In the genomic region with DNA sequence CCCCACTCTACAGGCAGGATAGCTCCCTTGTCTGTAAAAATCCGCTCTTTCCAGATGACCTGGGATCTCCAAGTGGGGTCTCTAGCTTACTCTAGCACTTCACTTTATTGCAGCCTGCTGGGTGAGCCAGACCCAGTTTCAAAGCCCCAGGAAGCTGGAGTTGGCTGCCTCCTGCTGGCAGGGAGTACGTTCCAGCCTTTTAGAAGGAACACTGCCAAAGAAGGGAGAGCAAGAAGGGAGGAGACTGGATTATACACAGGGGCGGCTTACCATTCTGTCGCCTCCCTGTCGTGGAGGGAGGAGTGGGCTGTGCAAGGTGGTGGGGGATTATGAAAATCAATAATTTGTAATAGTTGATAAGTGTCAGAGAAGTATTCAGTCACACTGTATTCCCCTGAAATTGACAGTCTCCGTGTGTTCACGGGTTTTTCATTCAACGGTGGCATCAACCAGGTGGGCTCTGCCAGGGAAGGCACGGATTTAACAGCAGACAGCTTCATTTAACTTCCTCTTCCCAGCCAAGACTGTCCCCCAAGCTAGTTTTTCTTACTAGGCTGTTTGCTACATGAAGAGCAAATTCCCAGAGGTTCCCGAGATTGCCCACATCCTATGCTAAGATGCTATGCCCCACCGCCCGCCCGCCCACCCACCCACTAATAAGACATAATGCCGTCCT, we compare ENCODE assay signal across 8 mouse cellular contexts. TPM values are rescaled to one million over a fixed set of nuclear protein-coding genes. Genes with fewer than 3 reads are reported as not detected.
DNase-seq lines count a peak whose midpoint lies in the region; ATAC-seq and TF ChIP-seq lines count a peak whose summit lies in the region.

No protein-coding gene starts in this region.

- peak; percentile 83 for ATAC-seq in hindbrain, embryonic 16.5 days
- no peak for ATAC-seq in limb, embryonic 13.5 days (ENCODE audit: low FRiP score, low read depth)
- ATAC-seq in activated CD4-positive, CD25-positive, alpha-beta regulatory T cell, adult 4 months, result no peak

- no peak overlapping the region for H3K9ac ChIP-seq in liver, adult 2 months (ENCODE audit: low read depth, low read length)
- H3K9ac ChIP-seq in hindbrain, embryonic 16.5 days (ENCODE audit: low read depth, low read length), result peak overlapping the region; percentile 52
- no peak overlapping the region for H3K9ac ChIP-seq in limb, embryonic 13.5 days

- H3K4me2 ChIP-seq in hindbrain, embryonic 16.5 days (ENCODE audit: low read length), result peak overlapping the region; percentile 62
- peak overlapping the region; percentile 53 for H3K4me2 ChIP-seq in limb, embryonic 13.5 days (replicated peaks)

- H3K27ac ChIP-seq in liver, adult 2 months (replicated peaks; ENCODE audit: insufficient read depth, low read depth, low read length), result no peak overlapping the region
- peak overlapping the region; percentile 85 for H3K27ac ChIP-seq in cerebellum, adult 2 months (ENCODE audit: insufficient read depth, low read length)
- peak overlapping the region; percentile 70 for H3K27ac ChIP-seq in hindbrain, embryonic 16.5 days (ENCODE audit: low read depth, low read length)
- H3K27ac ChIP-seq in limb, embryonic 13.5 days, result no peak overlapping the region

- H3K4me1 ChIP-seq in liver, adult 2 months (ENCODE audit: control insufficient read depth, insufficient read depth, low read length), result no peaks in the 10 kb centered on the region
- peaks cover 10% of the 10 kb centered on the region; the same call in 1 of the 2 replicates for H3K4me1 ChIP-seq in cerebellum, adult 2 months (ENCODE audit: control insufficient read depth, insufficient read depth, low read length)
- H3K4me1 ChIP-seq in hindbrain, embryonic 16.5 days (ENCODE audit: control insufficient read depth, insufficient read depth, low read depth, low read length), result peaks cover 7% of the 10 kb centered on the region
- peaks cover 17% of the 10 kb centered on the region for H3K4me1 ChIP-seq in limb, embryonic 13.5 days

- WGBS in liver, adult 2 months, result 35% methylated on average over 14 of the region's 14 CpGs
- WGBS in cerebellum, adult 2 months, result 2% methylated on average over 14 of the region's 14 CpGs
- 17% methylated on average over 14 of the region's 14 CpGs for WGBS in hindbrain, embryonic 16.5 days
- 22% methylated on average over 14 of the region's 14 CpGs for WGBS in limb, embryonic 13.5 days

- TF ChIP-seq POLR2A in liver, adult 2 months (IDR thresholded peaks at IDR 0.05; ENCODE audit: extremely low read depth, insufficient read depth, low read length), result no peak
- TF ChIP-seq POLR2A in cerebellum, adult 2 months (IDR thresholded peaks at IDR 0.05; ENCODE audit: borderline replicate concordance, insufficient read depth, low read length), result peak; percentile 25; the same call in 1 of the 2 replicates

- peak; percentile 4 for DNase-seq in liver, adult 2 months (ENCODE audit: extremely low read depth, low read depth, low spot score)
- no peak for DNase-seq in liver
- DNase-seq in cerebellum, adult 2 months, result peak; percentile 78 to 83
- peak; percentile 70 to 91 for DNase-seq in frontal cortex, adult 2 months (ENCODE audit: extremely low spot score in 1 of 2, low spot score in 1 of 2)
- peak; percentile 89 to 91 for DNase-seq in right cerebral cortex, postnatal 10 days (ENCODE audit: low spot score in 2 of 2)

- no peaks in the 10 kb centered on the region for H3K9me3 ChIP-seq in hindbrain, embryonic 16.5 days (ENCODE audit: control insufficient read depth, low read length)
- no peaks in the 10 kb centered on the region for H3K9me3 ChIP-seq in limb, embryonic 13.5 days

- H3K4me3 ChIP-seq in liver, adult 2 months (ENCODE audit: insufficient read depth, low read depth, low read length), result no peak overlapping the region
- H3K4me3 ChIP-seq in cerebellum, adult 2 months (replicated peaks; ENCODE audit: insufficient read depth, low read depth, low read length), result peak overlapping the region; percentile 64
- H3K4me3 ChIP-seq in hindbrain, embryonic 16.5 days (ENCODE audit: low read length), result peak overlapping the region; percentile 41
- H3K4me3 ChIP-seq in limb, embryonic 13.5 days, result peak overlapping the region; percentile 14

- peak; percentile 46 for TF ChIP-seq CTCF in liver, adult 2 months (IDR thresholded peaks at IDR 0.05; ENCODE audit: low read depth, low read length)
- peak; percentile 29; the same call in 1 of the 2 replicates for TF ChIP-seq CTCF in cerebellum, adult 2 months (IDR thresholded peaks at IDR 0.05; ENCODE audit: borderline replicate concordance, insufficient read depth, low read depth, low read length)

- H3K79me2 ChIP-seq in liver, adult 2 months (ENCODE audit: control insufficient read depth, insufficient read depth, low read length), result no peaks in the 10 kb centered on the region

- H3K36me3 ChIP-seq in liver, adult 2 months (ENCODE audit: control insufficient read depth, insufficient read depth, low read length), result no peaks in the 10 kb centered on the region
- H3K36me3 ChIP-seq in hindbrain, embryonic 16.5 days (ENCODE audit: control insufficient read depth, insufficient read depth, low read length), result no peaks in the 10 kb centered on the region
- no peaks in the 10 kb centered on the region for H3K36me3 ChIP-seq in limb, embryonic 13.5 days

- peaks cover 2% of the 10 kb centered on the region; the same call in 1 of the 2 replicates for H3K27me3 ChIP-seq in liver, adult 2 months (ENCODE audit: control insufficient read depth, insufficient read depth, low read length)
- H3K27me3 ChIP-seq in cerebellum, adult 2 months (ENCODE audit: control insufficient read depth, insufficient read depth, low read length), result no peaks in the 10 kb centered on the region
- no peaks in the 10 kb centered on the region for H3K27me3 ChIP-seq in hindbrain, embryonic 16.5 days (replicated peaks; ENCODE audit: control insufficient read depth, insufficient read depth, low read length)
- H3K27me3 ChIP-seq in limb, embryonic 13.5 days, result peaks cover 19% of the 10 kb centered on the region

RNA-seq across cellular contexts. Expression of gene Lgi1, which starts 0.4 kb away (rescaled TPM):
- not detected in 2 replicates for total RNA-seq in liver, adult 2 months (2014; rRNA removed)
- polyA plus RNA-seq in liver, adult 2 months (2012; rRNA removed), result not detected in 2 replicates
- 54.0 and 58.8 TPM in 2 replicates for polyA plus RNA-seq in cerebellum, adult 2 months (2012; rRNA removed)
- polyA plus RNA-seq in frontal cortex, adult 2 months (2012; rRNA removed), result 64.9 and 72.0 TPM in 2 replicates
- polyA plus RNA-seq in hindbrain, embryonic 16.5 days (2015; fragmentation: Nextera tagmentation; extraction: Ambion mirVana), result 22.5 and 23.1 TPM in 2 replicates
- polyA plus RNA-seq in limb, embryonic 13.5 days (2015; fragmentation: Nextera tagmentation; extraction: Ambion mirVana), result 1.8 and 1.9 TPM in 2 replicates
- polyA plus RNA-seq in activated CD4-positive, CD25-positive, alpha-beta regulatory T cell, adult 4 months (2017; shearing (Covaris generic)), result not detected

RNA-seq across cellular contexts. Expression of gene Fra10ac1, which starts 40.0 kb away (rescaled TPM):
- total RNA-seq in liver, adult 2 months (2014; rRNA removed), result 8.2 and 11.9 TPM in 2 replicates
- polyA plus RNA-seq in liver, adult 2 months (2012; rRNA removed), result 4.2 TPM in 2 replicates
- 28.3 and 28.9 TPM in 2 replicates for polyA plus RNA-seq in cerebellum, adult 2 months (2012; rRNA removed)
- polyA plus RNA-seq in frontal cortex, adult 2 months (2012; rRNA removed), result 26.9 and 27.8 TPM in 2 replicates
- polyA plus RNA-seq in hindbrain, embryonic 16.5 days (2015; fragmentation: Nextera tagmentation; extraction: Ambion mirVana), result 36.7 and 37.7 TPM in 2 replicates
- polyA plus RNA-seq in limb, embryonic 13.5 days (2015; fragmentation: Nextera tagmentation; extraction: Ambion mirVana), result 43.9 and 44.2 TPM in 2 replicates
- 10 to 100 TPM; 25.6 to 33.2 TPM for polyA plus RNA-seq in activated CD4-positive, CD25-positive, alpha-beta regulatory T cell, adult 4 months (2017; shearing (Covaris generic))

Comparison
In these comparisons a context has a peak if more than half of its experiments do, and no peak if none do; other contexts are left out.
1. H3K27ac ChIP-seq: peak in cerebellum, adult 2 months (single experiment) and hindbrain, embryonic 16.5 days (single experiment); none in liver, adult 2 months (single experiment) and limb, embryonic 13.5 days (single experiment).